Mouse (Mus musculus): ENCODE results near the gene Mapk1. TPM values are rescaled to one million over a fixed set of nuclear protein-coding genes. Genes with fewer than 3 reads are reported as not detected.
A peak's percentile ranks its signal among the peaks of the same experiment; 100 is the strongest.

Gene Mapk1
- polyA plus RNA-seq, 1 experiment from 2014 or later: 169 TPM

DNA sequence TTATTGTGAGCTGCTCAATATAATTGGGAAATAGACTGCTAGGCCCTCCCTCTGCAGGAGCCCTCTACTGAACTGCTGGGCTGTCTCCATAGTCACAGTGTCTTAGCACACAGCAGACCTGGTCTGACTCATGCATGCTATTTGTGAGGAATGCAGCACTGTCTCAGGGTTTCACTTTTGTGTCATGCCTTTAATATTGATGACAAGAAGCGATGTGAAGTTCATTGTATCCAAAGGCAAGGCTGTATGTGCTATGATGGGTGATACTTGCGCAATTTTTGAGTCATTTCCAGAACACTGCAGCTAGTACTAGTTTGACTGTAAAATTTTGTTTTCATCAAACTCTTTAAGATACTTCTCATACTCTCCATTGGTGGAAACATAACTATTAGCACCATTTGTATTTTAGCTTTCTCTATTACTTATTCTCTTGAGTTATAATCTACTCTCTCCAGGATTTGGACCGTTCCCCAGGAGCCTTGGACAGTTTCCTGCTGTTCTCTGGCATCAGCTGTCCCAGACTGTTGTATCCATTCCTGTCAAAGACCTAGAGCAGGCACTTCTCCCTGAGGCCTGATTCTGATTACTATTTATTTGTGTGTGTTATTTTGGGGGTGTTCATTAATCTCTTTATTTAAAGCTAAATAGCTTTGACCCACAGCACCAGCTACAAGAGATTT lies 41.4 kb downstream of the Mapk1 start:
- WGBS: 85% methylated on average over 3 of the region's 3 CpGs
- Histone ChIP-seq H3K4me2 (no peak overlapping the region), H3K9ac (no peak overlapping the region), H3K4me3 (no peak overlapping the region), H3K27me3 (no peaks in the 10 kb centered on the region), H3K4me1 (replicated peaks) (no peaks in the 10 kb centered on the region), H3K27ac (no peak overlapping the region), H3K9me3 (no peaks in the 10 kb centered on the region), H3K36me3 (peaks cover 62% of the 10 kb centered on the region)
- ATAC-seq (ENCODE audit: low FRiP score): no peak

- no peaks in the 10 kb centered on the region for H3K27me3 ChIP-seq
- no peak for ATAC-seq (ENCODE audit: low FRiP score)
- H3K9ac ChIP-seq: no peak overlapping the region
- H3K27ac ChIP-seq: no peak overlapping the region
- peaks cover 50% of the 10 kb centered on the region for H3K36me3 ChIP-seq
- 62% methylated on average over 4 of the region's 4 CpGs for WGBS
- H3K9me3 ChIP-seq: no peaks in the 10 kb centered on the region
- no peak overlapping the region for H3K4me2 ChIP-seq
- H3K4me1 ChIP-seq (replicated peaks): no peaks in the 10 kb centered on the region
- no peak overlapping the region for H3K4me3 ChIP-seq
Measured at GRCm38 (mm10) chr16:17029971-17030695, 47.0 kb downstream of the Mapk1 start.

DNA sequence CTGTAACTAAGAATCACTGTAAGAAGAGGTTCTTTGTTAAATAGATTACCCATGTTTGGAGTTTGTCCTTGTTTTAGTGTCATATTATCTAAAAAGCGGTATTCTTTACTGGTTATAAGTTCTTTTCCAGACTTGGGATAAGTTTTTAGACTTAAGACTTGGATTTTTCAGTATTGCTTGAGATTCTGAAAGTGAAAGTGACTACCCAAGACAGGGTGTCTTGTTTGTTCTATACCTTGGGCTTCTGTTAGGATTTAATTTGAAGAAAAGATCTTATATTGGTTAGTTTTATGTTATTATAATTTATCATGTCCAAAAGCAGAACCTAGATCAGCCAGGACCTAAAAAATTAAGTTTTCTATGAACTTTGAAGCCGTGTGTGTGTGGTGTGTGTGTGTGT lies 50.6 kb downstream of the Mapk1 start:
- 98% methylated on average over 2 of the region's 2 CpGs for WGBS
- no peak overlapping the region for H3K27ac ChIP-seq
- H3K4me2 ChIP-seq: no peak overlapping the region
- no peaks in the 10 kb centered on the region for H3K27me3 ChIP-seq
- H3K4me1 ChIP-seq (replicated peaks): no peaks in the 10 kb centered on the region
- H3K36me3 ChIP-seq: peaks cover 51% of the 10 kb centered on the region
- ATAC-seq (ENCODE audit: low FRiP score): no peak
- H3K4me3 ChIP-seq: no peak overlapping the region
- H3K9me3 ChIP-seq: no peaks in the 10 kb centered on the region
- H3K9ac ChIP-seq: no peak overlapping the region

- Histone ChIP-seq H3K9me3 (no peaks in the 10 kb centered on the region), H3K4me2 (no peak overlapping the region), H3K4me1 (replicated peaks) (no peaks in the 10 kb centered on the region), H3K27me3 (no peaks in the 10 kb centered on the region), H3K4me3 (no peak overlapping the region), H3K36me3 (peaks cover 88% of the 10 kb centered on the region), H3K27ac (no peak overlapping the region), H3K9ac (no peak overlapping the region)
- ATAC-seq (ENCODE audit: low FRiP score): no peak
- 94% methylated on average over 3 of the region's 3 CpGs for WGBS
Measured at GRCm38 (mm10) chr16:17040716-17041115, 57.5 kb downstream of the Mapk1 start.

- ATAC-seq (ENCODE audit: low FRiP score): no peak
- no peaks in the 10 kb centered on the region for H3K27me3 ChIP-seq
- H3K4me2 ChIP-seq: no peak overlapping the region
- peaks cover 88% of the 10 kb centered on the region for H3K36me3 ChIP-seq
- no peak overlapping the region for H3K9ac ChIP-seq
- H3K27ac ChIP-seq: no peak overlapping the region
- no peaks in the 10 kb centered on the region for H3K9me3 ChIP-seq
- no peak overlapping the region for H3K4me3 ChIP-seq
- WGBS: 81% methylated on average over 1 of the region's 1 CpGs
- no peaks in the 10 kb centered on the region for H3K4me1 ChIP-seq (replicated peaks)
Measured at GRCm38 (mm10) chr16:17041417-17041816, 58.2 kb downstream of the Mapk1 start.

GRCm38 (mm10) chr16:17044320-17044719 lies 61.1 kb downstream of the Mapk1 start:
- no peak for ATAC-seq (ENCODE audit: low FRiP score)

DNA sequence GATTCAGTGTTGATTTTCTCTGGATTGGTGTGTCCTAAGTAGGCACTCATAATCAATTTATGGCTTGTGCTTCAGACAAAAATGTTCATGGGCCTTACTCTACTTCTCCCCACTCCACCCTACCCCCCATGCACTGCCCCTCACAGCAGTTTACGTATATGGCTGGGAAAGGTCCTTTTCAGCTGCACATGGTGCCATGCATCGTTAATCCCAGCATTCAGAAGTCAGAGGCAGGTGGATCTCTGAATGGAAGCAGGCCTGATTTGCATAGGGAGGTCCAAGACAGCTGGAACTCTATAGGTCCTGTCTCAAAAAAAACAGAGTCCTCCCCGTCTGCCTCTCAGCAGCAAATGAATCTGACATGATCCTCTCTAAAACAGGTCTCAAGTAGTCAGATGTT lies 62.1 kb downstream of the Mapk1 start:
- Histone ChIP-seq H3K9ac (no peak overlapping the region), H3K4me3 (no peak overlapping the region), H3K36me3 (peaks cover 75% of the 10 kb centered on the region), H3K4me2 (no peak overlapping the region), H3K27me3 (no peaks in the 10 kb centered on the region), H3K9me3 (no peaks in the 10 kb centered on the region), H3K4me1 (replicated peaks) (no peaks in the 10 kb centered on the region), H3K27ac (no peak overlapping the region)
- WGBS: 27% methylated on average over 3 of the region's 3 CpGs
- no peak for ATAC-seq (ENCODE audit: low FRiP score)

More at GRCm38 (mm10) chr16:17044320-17044719, 61.1 kb downstream of the Mapk1 start:
- Histone ChIP-seq H3K27me3 (no peaks in the 10 kb centered on the region), H3K4me3 (no peak overlapping the region), H3K36me3 (peaks cover 84% of the 10 kb centered on the region), H3K27ac (no peak overlapping the region; the same call in 1 of the 2 replicates), H3K4me1 (replicated peaks) (no peaks in the 10 kb centered on the region), H3K9ac (no peak overlapping the region), H3K4me2 (no peak overlapping the region), H3K9me3 (no peaks in the 10 kb centered on the region)
- WGBS: 90% methylated on average over 3 of the region's 3 CpGs

GRCm38 (mm10) chr16:17049886-17050285 lies 66.7 kb downstream of the Mapk1 start:
- no peak for ATAC-seq (ENCODE audit: low FRiP score)
- H3K36me3 ChIP-seq: peaks cover 32% of the 10 kb centered on the region
- H3K27ac ChIP-seq: no peak overlapping the region
- no peak overlapping the region for H3K4me3 ChIP-seq
- H3K27me3 ChIP-seq: no peaks in the 10 kb centered on the region
- H3K9ac ChIP-seq: no peak overlapping the region
- H3K9me3 ChIP-seq: no peaks in the 10 kb centered on the region
- 97% methylated on average over 1 of the region's 1 CpGs for whole genome bisulfite sequencing
- no peak overlapping the region for H3K4me2 ChIP-seq
- no peaks in the 10 kb centered on the region for H3K4me1 ChIP-seq (replicated peaks)

- no peaks in the 10 kb centered on the region for H3K9me3 ChIP-seq
- H3K4me1 ChIP-seq (replicated peaks): peaks cover 10% of the 10 kb centered on the region
- H3K4me2 ChIP-seq: no peak overlapping the region
- no peak overlapping the region for H3K9ac ChIP-seq
- no peak for ATAC-seq (ENCODE audit: low FRiP score)
- H3K4me3 ChIP-seq: no peak overlapping the region
- no peaks in the 10 kb centered on the region for H3K27me3 ChIP-seq
- H3K36me3 ChIP-seq: peaks cover 19% of the 10 kb centered on the region
- WGBS: 83% methylated on average over 7 of the region's 7 CpGs
- no peak overlapping the region for H3K27ac ChIP-seq
Measured at GRCm38 (mm10) chr16:17052087-17052486, 68.9 kb downstream of the Mapk1 start.

DNA sequence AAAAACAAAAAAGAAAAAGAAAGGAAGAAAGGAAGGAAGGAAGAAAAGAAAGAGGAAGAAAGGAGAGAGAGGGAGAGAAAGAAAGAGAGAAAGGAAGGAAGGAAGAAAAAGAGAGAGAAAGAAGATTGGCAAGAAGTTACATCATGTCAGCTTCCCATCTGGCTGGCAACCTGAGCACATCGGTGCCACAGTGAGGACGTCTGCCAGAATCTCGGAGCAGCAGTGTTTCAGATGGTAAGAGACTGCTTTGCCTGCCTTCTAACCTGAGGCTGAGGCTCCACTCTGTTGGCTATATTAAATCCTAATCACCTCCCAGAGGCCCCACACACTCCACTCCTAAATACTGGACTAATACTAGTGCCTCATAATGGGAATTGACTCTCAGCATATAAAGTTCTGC lies 70.7 kb downstream of the Mapk1 start:
- H3K4me2 ChIP-seq: no peak overlapping the region
- 75% methylated on average over 3 of the region's 3 CpGs for WGBS
- ATAC-seq (ENCODE audit: low FRiP score): no peak
- H3K36me3 ChIP-seq: peaks cover 2% of the 10 kb centered on the region
- no peak overlapping the region for H3K9ac ChIP-seq
- no peaks in the 10 kb centered on the region for H3K27me3 ChIP-seq
- no peaks in the 10 kb centered on the region for H3K9me3 ChIP-seq
- H3K4me3 ChIP-seq: no peak overlapping the region
- H3K27ac ChIP-seq: no peak overlapping the region
- H3K4me1 ChIP-seq (replicated peaks): peaks cover 10% of the 10 kb centered on the region

- ATAC-seq (ENCODE audit: low FRiP score): 0 out of 2 replicates have a peak, but pooled peaks have one; percentile 26
- Histone ChIP-seq H3K4me2 (no peak overlapping the region), H3K27ac (peak overlapping the region; percentile 36), H3K4me3 (no peak overlapping the region), H3K36me3 (no peaks in the 10 kb centered on the region; the same call in 1 of the 2 replicates), H3K4me1 (replicated peaks) (peaks cover 10% of the 10 kb centered on the region), H3K9me3 (no peaks in the 10 kb centered on the region), H3K9ac (0 out of 2 replicates have a peak overlapping the region, but pooled peaks have one; percentile 4), H3K27me3 (no peaks in the 10 kb centered on the region)
- 38% methylated on average over 3 of the region's 3 CpGs for whole genome bisulfite sequencing
Measured at GRCm38 (mm10) chr16:17055584-17055983, 72.4 kb downstream of the Mapk1 start.

DNA sequence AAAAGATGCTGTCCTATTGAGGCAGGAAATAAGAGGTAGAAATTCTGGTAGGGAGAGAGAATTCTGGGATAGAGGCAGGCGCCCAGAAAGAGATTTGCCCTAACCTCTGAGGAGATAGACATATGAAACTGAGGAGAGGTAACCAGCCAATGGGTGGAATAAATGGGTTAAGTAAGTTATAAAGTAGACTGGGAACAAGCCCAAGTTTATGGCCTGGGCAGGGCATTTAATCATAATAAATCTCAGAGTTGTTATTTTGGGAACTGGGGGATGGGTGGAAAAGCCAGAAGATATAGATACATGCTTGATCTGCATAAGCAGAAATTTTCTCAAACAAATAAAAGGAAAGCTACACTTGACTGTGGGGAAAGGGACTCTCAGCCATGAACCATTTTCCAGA lies 79.2 kb downstream of the Mapk1 start:
- Histone ChIP-seq H3K27ac (no peak overlapping the region), H3K4me3 (no peak overlapping the region), H3K9me3 (no peaks in the 10 kb centered on the region), H3K36me3 (no peaks in the 10 kb centered on the region), H3K27me3 (0 out of 2 replicates have a peak, but pooled peaks cover 3% of the 10 kb centered on the region), H3K9ac (no peak overlapping the region), H3K4me2 (no peak overlapping the region), H3K4me1 (replicated peaks) (no peaks in the 10 kb centered on the region)
- 69% methylated on average over 1 of the region's 1 CpGs for WGBS
- no peak for ATAC-seq (ENCODE audit: low FRiP score)

- ATAC-seq (ENCODE audit: low FRiP score): no peak
- H3K9me3 ChIP-seq: no peaks in the 10 kb centered on the region
- H3K36me3 ChIP-seq: 0 out of 2 replicates have a peak, but pooled peaks cover 3% of the 10 kb centered on the region
- WGBS: 91% methylated on average over 2 of the region's 2 CpGs
- no peak overlapping the region for H3K4me2 ChIP-seq
- H3K9ac ChIP-seq: no peak overlapping the region
- no peak overlapping the region for H3K4me3 ChIP-seq
- no peak overlapping the region for H3K27ac ChIP-seq
- peaks cover 25% of the 10 kb centered on the region for H3K4me1 ChIP-seq (replicated peaks)
- no peaks in the 10 kb centered on the region for H3K27me3 ChIP-seq
Measured at GRCm38 (mm10) chr16:17067552-17067951, 84.4 kb downstream of the Mapk1 start.
